Mouse (Mus musculus): ENCODE data around the gene Eif3d. TPM values are rescaled to one million over a fixed set of nuclear protein-coding genes. Genes with fewer than 3 reads are reported as not detected.

Eif3d gene
- polyA plus RNA-seq, 1 experiment, result 103 TPM

GRCm38 (mm10) chr15:77965117-77965528 is 5.5 kb downstream of the Eif3d start:
- no peak overlapping the region for H3K4me3 ChIP-seq (ENCODE audit: extremely low read depth, insufficient read depth, insufficient read length)
- H3K36me3 ChIP-seq (ENCODE audit: control insufficient read depth, insufficient read depth, low read length), result peaks cover 73% of the 10 kb centered on the region
- no peak overlapping the region for H3K27ac ChIP-seq (ENCODE audit: insufficient read depth, low read length)
- no peak for DNase-seq (ENCODE audit: low read depth in 1 of 2, low spot score in 2 of 2)
- TF ChIP-seq CTCF (IDR thresholded peaks at IDR 0.05; ENCODE audit: extremely low read depth, insufficient read depth, insufficient read length, insufficient replicate concordance) (no peak), POLR2A (IDR thresholded peaks at IDR 0.05; ENCODE audit: low read depth, low read length) (no peak)
- no peaks in the 10 kb centered on the region for H3K27me3 ChIP-seq (ENCODE audit: control insufficient read depth, insufficient read depth, low read length)
- no peaks in the 10 kb centered on the region; the same call in 1 of the 2 replicates for H3K4me1 ChIP-seq (ENCODE audit: control insufficient read depth, insufficient read depth, insufficient read length)
- WGBS, result 75% methylated on average over 9 of the region's 9 CpGs

DNA sequence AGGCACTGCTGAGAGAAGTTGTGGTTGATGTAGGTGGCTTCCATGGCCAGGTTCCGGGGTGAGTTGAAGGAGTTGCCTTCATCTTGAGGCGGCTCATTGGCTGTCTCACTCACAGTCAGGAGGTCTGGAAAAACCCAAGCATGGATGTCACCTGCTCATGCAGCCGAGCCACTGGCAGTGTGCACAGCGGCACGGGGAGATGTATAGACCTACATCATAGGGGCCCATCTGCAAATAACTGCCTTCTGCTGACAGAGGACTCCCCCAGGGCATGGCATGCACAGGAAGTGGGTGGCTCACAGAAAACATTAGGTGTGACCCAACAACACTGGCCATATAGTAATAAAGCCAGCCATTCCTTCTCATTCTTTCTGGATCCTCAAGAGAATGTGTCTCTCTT is 8.2 kb downstream of the Eif3d start:
- H3K4me1 ChIP-seq (ENCODE audit: control insufficient read depth, insufficient read depth, insufficient read length), result no peaks in the 10 kb centered on the region
- TF ChIP-seq CTCF (IDR thresholded peaks at IDR 0.05; ENCODE audit: extremely low read depth, insufficient read depth, insufficient read length, insufficient replicate concordance), result no peak
- no peak for TF ChIP-seq POLR2A (IDR thresholded peaks at IDR 0.05; ENCODE audit: low read depth, low read length)
- 95% methylated on average over 5 of the region's 5 CpGs for WGBS
- no peaks in the 10 kb centered on the region for H3K27me3 ChIP-seq (ENCODE audit: control insufficient read depth, insufficient read depth, low read length)
- H3K4me3 ChIP-seq (ENCODE audit: extremely low read depth, insufficient read depth, insufficient read length), result no peak overlapping the region
- peaks cover 80% of the 10 kb centered on the region for H3K36me3 ChIP-seq (ENCODE audit: control insufficient read depth, insufficient read depth, low read length)
- no peak for DNase-seq (ENCODE audit: low read depth in 1 of 2, low spot score in 2 of 2)
- H3K27ac ChIP-seq (ENCODE audit: insufficient read depth, low read length), result no peak overlapping the region

GRCm38 (mm10) chr15:77960693-77961092 is 9.9 kb downstream of the Eif3d start:
- peaks cover 66% of the 10 kb centered on the region for H3K36me3 ChIP-seq (ENCODE audit: control insufficient read depth, insufficient read depth, low read length)
- H3K27me3 ChIP-seq (ENCODE audit: control insufficient read depth, insufficient read depth, low read length), result no peaks in the 10 kb centered on the region
- TF ChIP-seq POLR2A (IDR thresholded peaks at IDR 0.05; ENCODE audit: low read depth, low read length) (no peak), CTCF (IDR thresholded peaks at IDR 0.05; ENCODE audit: extremely low read depth, insufficient read depth, insufficient read length, insufficient replicate concordance) (no peak)
- peaks cover 5% of the 10 kb centered on the region; the same call in 1 of the 2 replicates for H3K4me1 ChIP-seq (ENCODE audit: control insufficient read depth, insufficient read depth, insufficient read length)
- DNase-seq (ENCODE audit: low read depth in 1 of 2, low spot score in 2 of 2), result no peak
- no peak overlapping the region for H3K27ac ChIP-seq (ENCODE audit: insufficient read depth, low read length)
- WGBS, result 94% methylated on average over 6 of the region's 6 CpGs
- no peak overlapping the region for H3K4me3 ChIP-seq (ENCODE audit: extremely low read depth, insufficient read depth, insufficient read length)

GRCm38 (mm10) chr15:77958071-77958470 is 12.5 kb downstream of the Eif3d start:
- no peaks in the 10 kb centered on the region for H3K27me3 ChIP-seq (ENCODE audit: control insufficient read depth, insufficient read depth, low read length)
- H3K36me3 ChIP-seq (ENCODE audit: control insufficient read depth, insufficient read depth, low read length), result peaks cover 43% of the 10 kb centered on the region
- TF ChIP-seq CTCF (IDR thresholded peaks at IDR 0.05; ENCODE audit: extremely low read depth, insufficient read depth, insufficient read length, insufficient replicate concordance), result no peak
- no peak for TF ChIP-seq POLR2A (IDR thresholded peaks at IDR 0.05; ENCODE audit: low read depth, low read length)
- WGBS, result 78% methylated on average over 3 of the region's 3 CpGs
- no peak overlapping the region for H3K27ac ChIP-seq (ENCODE audit: insufficient read depth, low read length)
- peaks cover 5% of the 10 kb centered on the region; the same call in 1 of the 2 replicates for H3K4me1 ChIP-seq (ENCODE audit: control insufficient read depth, insufficient read depth, insufficient read length)
- no peak overlapping the region for H3K4me3 ChIP-seq (ENCODE audit: extremely low read depth, insufficient read depth, insufficient read length)
- DNase-seq (ENCODE audit: low read depth in 1 of 2, low spot score in 2 of 2), result no peak

DNA sequence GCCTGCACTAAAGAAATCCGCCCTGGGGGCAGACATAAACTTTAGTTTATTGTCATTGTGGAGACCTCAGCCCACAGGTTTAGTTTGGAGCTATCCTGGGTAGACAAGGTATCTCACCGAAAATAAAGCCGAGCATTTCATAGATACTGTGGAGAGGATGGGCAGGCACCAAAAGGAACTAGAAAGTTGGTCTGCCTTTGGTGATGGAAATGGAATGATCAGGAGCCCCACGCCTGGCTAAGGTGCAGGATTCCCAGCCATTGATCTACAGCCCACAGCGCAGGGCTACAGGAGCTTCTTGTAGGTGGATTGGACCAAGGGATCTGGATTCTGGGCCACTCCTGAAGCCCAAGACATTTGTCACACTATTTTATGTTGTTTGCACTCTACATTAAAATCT is 13.0 kb downstream of the Eif3d start:
- WGBS, result 65% methylated on average over 5 of the region's 5 CpGs
- no peak for TF ChIP-seq CTCF (IDR thresholded peaks at IDR 0.05; ENCODE audit: extremely low read depth, insufficient read depth, insufficient read length, insufficient replicate concordance)
- no peak for TF ChIP-seq POLR2A (IDR thresholded peaks at IDR 0.05; ENCODE audit: low read depth, low read length)
- H3K27me3 ChIP-seq (ENCODE audit: control insufficient read depth, insufficient read depth, low read length), result no peaks in the 10 kb centered on the region
- peaks cover 5% of the 10 kb centered on the region; the same call in 1 of the 2 replicates for H3K4me1 ChIP-seq (ENCODE audit: control insufficient read depth, insufficient read depth, insufficient read length)
- DNase-seq (ENCODE audit: low read depth in 1 of 2, low spot score in 2 of 2), result no peak
- H3K27ac ChIP-seq (ENCODE audit: insufficient read depth, low read length), result no peak overlapping the region
- no peak overlapping the region for H3K4me3 ChIP-seq (ENCODE audit: extremely low read depth, insufficient read depth, insufficient read length)
- peaks cover 42% of the 10 kb centered on the region for H3K36me3 ChIP-seq (ENCODE audit: control insufficient read depth, insufficient read depth, low read length)

GRCm38 (mm10) chr15:77956404-77956901 is 14.2 kb downstream of the Eif3d start, which contains the start of gene Foxred2:
Gene Foxred2 (minus strand): TSS chr15:77956722.
- Histone ChIP-seq H3K27ac (ENCODE audit: insufficient read depth, low read length) (no peak within 1 kb of the TSS), H3K4me3 (ENCODE audit: extremely low read depth, insufficient read depth, insufficient read length) (peak within 1 kb of the TSS; percentile 63), H3K27me3 (ENCODE audit: control insufficient read depth, insufficient read depth, low read length) (no peaks in the 10 kb centered on the region), H3K4me1 (ENCODE audit: control insufficient read depth, insufficient read depth, insufficient read length) (peaks cover 5% of the 10 kb centered on the region; the same call in 1 of the 2 replicates), H3K36me3 (ENCODE audit: control insufficient read depth, insufficient read depth, low read length) (peaks cover 33% of the 10 kb centered on the region)
- TF ChIP-seq POLR2A (IDR thresholded peaks at IDR 0.05; ENCODE audit: low read depth, low read length), result no peak; the same call in 1 of the 2 replicates
- 0 out of 2 replicates have a peak, but pooled peaks have one; percentile 7 for TF ChIP-seq CTCF (IDR thresholded peaks at IDR 0.05; ENCODE audit: extremely low read depth, insufficient read depth, insufficient read length, insufficient replicate concordance)
- peak; percentile 76 to 87 for DNase-seq (ENCODE audit: low read depth in 1 of 2, low spot score in 2 of 2)
- WGBS, result 1% methylated on average over 39 of the region's 39 CpGs
